14 mouse cellular contexts compared by ENCODE assay signal in genomic region chr7:130089896-130090610, GRCm38 (mm10).
"Had no signal": no experiment of that assay in that cellular context is flagged by ENCODE, and none has a peak within 500 bp of the region (broad histone marks: within the 10 kb centered on the region; RNA-seq: fewer than 3 reads in every experiment).

No protein-coding gene starts in this region.

- H3K27me3 ChIP-seq: kidney, embryonic 15.5 days; liver, embryonic 13.5 days had no signal

- H3K9ac ChIP-seq: kidney, embryonic 15.5 days; liver, embryonic 13.5 days; midbrain, embryonic 12.5 days had no signal

- DNase-seq: kidney, adult 8-10 months; kidney, postnatal 10 days; kidney, postnatal 36 days; layer of hippocampus, postnatal 36 days; liver, embryonic 13.5 days; lung, adult 2 months; lung, postnatal 14 days; lung, postnatal 4 days; thymus, adult 2 months; thymus, postnatal 25 days had no signal

- H3K27ac ChIP-seq: kidney, embryonic 15.5 days; left cerebral cortex, adult 2 months; liver, embryonic 13.5 days; midbrain, embryonic 12.5 days; stomach, postnatal 0 days had no signal

- H3K4me1 ChIP-seq: kidney, embryonic 15.5 days; liver, embryonic 13.5 days had no signal

- H3K4me3 ChIP-seq: kidney, embryonic 15.5 days; left cerebral cortex, adult 2 months; liver, embryonic 13.5 days; midbrain, embryonic 12.5 days had no signal

- H3K36me3 ChIP-seq: kidney, embryonic 15.5 days; liver, embryonic 13.5 days; midbrain, embryonic 12.5 days had no signal

- H3K9me3 ChIP-seq: kidney, embryonic 15.5 days; liver, embryonic 13.5 days; midbrain, embryonic 12.5 days had no signal

- H3K4me2 ChIP-seq: kidney, embryonic 15.5 days; liver, embryonic 13.5 days; midbrain, embryonic 12.5 days had no signal
